In genomic region chr5:21646133-21646491, GRCm38 (mm10) we compare ENCODE assay signal across 8 mouse cellular contexts. TPM values are rescaled to one million over a fixed set of nuclear protein-coding genes. Genes with fewer than 3 reads are reported as not detected.
DNase-seq lines count a peak whose midpoint lies in the region; ATAC-seq and TF ChIP-seq lines count a peak whose summit lies in the region.

No protein-coding gene starts in this region.

- H3K4me2 ChIP-seq in heart, embryonic 16.5 days (ENCODE audit: low read depth, low read length) = peak overlapping the region; percentile 80
- H3K4me2 ChIP-seq in forebrain, postnatal 0 days (ENCODE audit: low read depth) = peak overlapping the region; percentile 70

- peak overlapping the region; percentile 94 for H3K9ac ChIP-seq in heart, embryonic 16.5 days (ENCODE audit: low read length)
- H3K9ac ChIP-seq in MEL (ENCODE audit: control insufficient read depth, low read depth, low read length, poor library complexity, severe bottlenecking) = peak overlapping the region; percentile 76
- peak overlapping the region; percentile 88 for H3K9ac ChIP-seq in forebrain, postnatal 0 days

- no peak for TF ChIP-seq CTCF in MEL (IDR thresholded peaks at IDR 0.05 in 2 of 3, conservative IDR thresholded peaks at IDR 0.05 in 1 of 3; ENCODE audit: control insufficient read depth in 1 of 3, insufficient read depth in 1 of 3, low read depth in 2 of 3, low read length in 3 of 3, poor library complexity in 1 of 3, severe bottlenecking in 1 of 3)
- no peak for TF ChIP-seq CTCF in forebrain, postnatal 0 days (IDR thresholded peaks at IDR 0.05; ENCODE audit: low read depth)

- peaks cover 24% of the 10 kb centered on the region for H3K36me3 ChIP-seq in heart, embryonic 16.5 days (ENCODE audit: control insufficient read depth, insufficient read depth)
- peaks cover 7 to 9% of the 10 kb centered on the region in 2 experiments for H3K36me3 ChIP-seq in MEL (ENCODE audit: control insufficient read depth in 1 of 2, insufficient read depth in 2 of 2, low read length in 2 of 2)
- H3K36me3 ChIP-seq in forebrain, postnatal 0 days (ENCODE audit: insufficient read depth) = peaks cover 28% of the 10 kb centered on the region
- H3K36me3 ChIP-seq in midbrain, embryonic 10.5 days = peaks cover 33% of the 10 kb centered on the region

- H3K4me1 ChIP-seq in heart, embryonic 16.5 days (ENCODE audit: control insufficient read depth, insufficient read depth, low read length) = peaks cover 15% of the 10 kb centered on the region
- peaks cover 3 to 13% of the 10 kb centered on the region in 2 experiments; a peak in 3 of 4 replicates for H3K4me1 ChIP-seq in MEL (ENCODE audit: control insufficient read depth in 1 of 2, insufficient read depth in 2 of 2, low read length in 2 of 2)
- H3K4me1 ChIP-seq in forebrain, postnatal 0 days (ENCODE audit: insufficient read depth) = peaks cover 7% of the 10 kb centered on the region
- peaks cover 23% of the 10 kb centered on the region for H3K4me1 ChIP-seq in midbrain, embryonic 10.5 days

- TF ChIP-seq RAD21 in MEL (IDR thresholded peaks at IDR 0.05; ENCODE audit: low read depth, low read length) = no peak

- TF ChIP-seq POLR2A in MEL (IDR thresholded peaks at IDR 0.05; ENCODE audit: control insufficient read depth in 1 of 2, insufficient read depth in 1 of 2, low read depth in 1 of 2, low read length in 2 of 2, poor library complexity in 1 of 2) = peak in 1 of 2 experiments; percentile 31; a peak in 3 of 4 replicates

- peak overlapping the region; percentile 91 for H3K4me3 ChIP-seq in heart, embryonic 16.5 days (ENCODE audit: low read length)
- peak overlapping the region; percentile 74 to 99 for H3K4me3 ChIP-seq in MEL (ENCODE audit: control insufficient read depth in 1 of 2, insufficient read depth in 1 of 2, low read depth in 2 of 2, low read length in 2 of 2)
- H3K4me3 ChIP-seq in forebrain, postnatal 0 days (ENCODE audit: low read depth, low read length) = peak overlapping the region; percentile 77
- peak overlapping the region; percentile 93 for H3K4me3 ChIP-seq in midbrain, embryonic 10.5 days

- no peak for TF ChIP-seq EP300 in MEL (IDR thresholded peaks at IDR 0.05; ENCODE audit: low read depth in 1 of 2, low read length in 2 of 2)

- no peaks in the 10 kb centered on the region for H3K9me3 ChIP-seq in heart, embryonic 16.5 days (replicated peaks; ENCODE audit: control insufficient read depth, low read length)
- H3K9me3 ChIP-seq in MEL (replicated peaks; ENCODE audit: insufficient read depth, low read length) = no peaks in the 10 kb centered on the region
- no peaks in the 10 kb centered on the region for H3K9me3 ChIP-seq in forebrain, postnatal 0 days (ENCODE audit: low read length)
- H3K9me3 ChIP-seq in midbrain, embryonic 10.5 days (replicated peaks) = no peaks in the 10 kb centered on the region

- peak overlapping the region; percentile 79 for H3K27ac ChIP-seq in heart, embryonic 16.5 days (ENCODE audit: low read length)
- H3K27ac ChIP-seq in MEL (ENCODE audit: control insufficient read depth, low read depth, low read length) = peak overlapping the region; percentile 47
- H3K27ac ChIP-seq in forebrain, postnatal 0 days (ENCODE audit: low read depth, low read length) = peak overlapping the region; percentile 88
- peak overlapping the region; percentile 94 for H3K27ac ChIP-seq in midbrain, embryonic 10.5 days (replicated peaks)

- 0 out of 2 replicates have a peak, but pooled peaks cover 2% of the 10 kb centered on the region for H3K27me3 ChIP-seq in heart, embryonic 16.5 days (ENCODE audit: control insufficient read depth, insufficient read depth, low read length)
- H3K27me3 ChIP-seq in MEL (ENCODE audit: control insufficient read depth in 1 of 2, insufficient read depth in 2 of 2, low read length in 2 of 2) = peaks cover 5 to 12% of the 10 kb centered on the region in 2 experiments
- H3K27me3 ChIP-seq in forebrain, postnatal 0 days (ENCODE audit: insufficient read depth, low read length) = no peaks in the 10 kb centered on the region
- H3K27me3 ChIP-seq in midbrain, embryonic 10.5 days (ENCODE audit: low read depth, poor library complexity, severe bottlenecking) = peaks cover 14% of the 10 kb centered on the region

- H3K79me2 ChIP-seq in MEL (ENCODE audit: control insufficient read depth, insufficient read depth, low read length, poor library complexity) = peaks cover 5% of the 10 kb centered on the region; the same call in 1 of the 2 replicates

- WGBS in heart, embryonic 16.5 days = under 1% methylated on average over 25 of the region's 25 CpGs
- WGBS in forebrain, postnatal 0 days = under 1% methylated on average over 25 of the region's 25 CpGs
- WGBS in midbrain, embryonic 10.5 days = under 1% methylated on average over 25 of the region's 25 CpGs

- peak; percentile 5 for ATAC-seq in heart, embryonic 16.5 days (replicated peaks; ENCODE audit: extremely low read depth, insufficient read depth, low FRiP score)
- ATAC-seq in forebrain, postnatal 0 days = peak; percentile 10; the same call in 1 of the 2 replicates
- no peak for ATAC-seq in monocyte, adult 5-6 weeks (replicated peaks; ENCODE audit: insufficient number of reproducible peaks, low FRiP score, low TSS enrichment, poor library complexity, severe bottlenecking)
- no peak for ATAC-seq in megakaryocyte progenitor cell, adult 5-6 weeks (replicated peaks; ENCODE audit: poor library complexity)

- DNase-seq in heart, adult 11 months = no peak
- no peak for DNase-seq in MEL (ENCODE audit: low read depth, low spot score)
- no peak for DNase-seq in forebrain, postnatal 0 days
- no peak for DNase-seq in midbrain, embryonic 10.5 days (ENCODE audit: low spot score)
- no peak for DNase-seq in right cerebral cortex, postnatal 25 days

TF ChIP-seq in MEL, 35 proteins besides CTCF, POLR2A, EP300 and RAD21:
- TF ChIP-seq ZKSCAN1 (IDR thresholded peaks at IDR 0.05; ENCODE audit: low read depth, low read length) = no peak
- TF ChIP-seq ZMIZ1 (IDR thresholded peaks at IDR 0.05; ENCODE audit: low read depth, low read length) = no peak; the same call in 1 of the 2 replicates
- no peak for TF ChIP-seq GABPA (IDR thresholded peaks at IDR 0.05; ENCODE audit: low read depth, low read length)
- TF ChIP-seq MEF2A (IDR thresholded peaks at IDR 0.05; ENCODE audit: extremely low read depth, insufficient replicate concordance, low read depth, low read length, poor library complexity, severe bottlenecking) = no peak
- TF ChIP-seq GATA1 (IDR thresholded peaks at IDR 0.05; ENCODE audit: low read depth, low read length) = no peak
- peak; percentile 8; the same call in 1 of the 2 replicates for TF ChIP-seq SIN3A (IDR thresholded peaks at IDR 0.05; ENCODE audit: low read length)
- no peak for TF ChIP-seq KAT2A (conservative IDR thresholded peaks at IDR 0.05; ENCODE audit: low read depth, low read length)
- no peak for TF ChIP-seq TCF12 (IDR thresholded peaks at IDR 0.05; ENCODE audit: low read depth, low read length)

RNA-seq across cellular contexts. Expression of gene Armc10, which starts 0.5 kb away (rescaled TPM):
- polyA plus RNA-seq in heart, embryonic 16.5 days (2015; fragmentation: Nextera tagmentation; extraction: Ambion mirVana) = 19.2 and 20.0 TPM in 2 replicates
- 57.5 and 60.4 TPM in 2 replicates for total RNA-seq in MEL (2012; rRNA removed)
- polyA plus RNA-seq in MEL (2012; ENCODE audit: insufficient read depth in 1 of 2, insufficient read length in 2 of 2, low read depth in 1 of 2, low replicate concordance in 2 of 2, missing spikeins in 1 of 2) = 100 to 1,000 TPM in 1 of 2 experiments, 10 to 100 TPM in 1; 52.2 to 152 TPM
- total RNA-seq in forebrain, postnatal 0 days (2014; rRNA removed) = 108 and 118 TPM in 2 replicates
- 48.8 and 51.0 TPM in 2 replicates for polyA plus RNA-seq in forebrain, postnatal 0 days (2015; fragmentation: Nextera tagmentation; extraction: Ambion mirVana)
- polyA plus RNA-seq in midbrain, embryonic 10.5 days (2016; fragmentation: Nextera tagmentation; extraction: Ambion mirVana) = 66.9 and 74.4 TPM in 2 replicates
- 35.7 to 50.1 TPM (median 38.8 TPM) in 3 replicates for total RNA-seq in monocyte, adult 5-6 weeks (2017)
- 51.9 and 52.8 TPM in 2 replicates for total RNA-seq in megakaryocyte progenitor cell, adult 5-6 weeks (2015)
- total RNA-seq in megakaryocyte progenitor cell, adult 5-6 weeks (2017) = 50.8 and 59.1 TPM in 2 replicates

RNA-seq across cellular contexts. Expression of gene Fbxl13, which starts 0.7 kb away (rescaled TPM):
- polyA plus RNA-seq in heart, embryonic 16.5 days (2015; fragmentation: Nextera tagmentation; extraction: Ambion mirVana) = 0.27 and 0.30 TPM in 2 replicates
- 0.13 and 0.23 TPM in 2 replicates for total RNA-seq in MEL (2012; rRNA removed)
- polyA plus RNA-seq in MEL (2012; ENCODE audit: insufficient read depth in 1 of 2, insufficient read length in 2 of 2, low read depth in 1 of 2, low replicate concordance in 2 of 2, missing spikeins in 1 of 2) = under 1 TPM in 1 of 2 experiments, not detected in 1; 0.13 TPM
- total RNA-seq in forebrain, postnatal 0 days (2014; rRNA removed) = 0.29 and 0.46 TPM in 2 replicates
- 0.43 and 0.46 TPM in 2 replicates for polyA plus RNA-seq in forebrain, postnatal 0 days (2015; fragmentation: Nextera tagmentation; extraction: Ambion mirVana)
- 0.15 and 0.48 TPM in 2 replicates for polyA plus RNA-seq in midbrain, embryonic 10.5 days (2016; fragmentation: Nextera tagmentation; extraction: Ambion mirVana)
- total RNA-seq in monocyte, adult 5-6 weeks (2017) = not detected in 3 replicates
- 0.12 and 0.44 TPM in 2 replicates for total RNA-seq in megakaryocyte progenitor cell, adult 5-6 weeks (2015)
- not detected in 2 replicates for total RNA-seq in megakaryocyte progenitor cell, adult 5-6 weeks (2017)

RNA-seq across cellular contexts. Expression of gene Napepld, which starts 55.1 kb away (rescaled TPM):
- 5.6 and 6.3 TPM in 2 replicates for polyA plus RNA-seq in heart, embryonic 16.5 days (2015; fragmentation: Nextera tagmentation; extraction: Ambion mirVana)
- total RNA-seq in MEL (2012; rRNA removed) = 1.5 and 1.9 TPM in 2 replicates
- polyA plus RNA-seq in MEL (2012; ENCODE audit: insufficient read depth in 1 of 2, insufficient read length in 2 of 2, low read depth in 1 of 2, low replicate concordance in 2 of 2, missing spikeins in 1 of 2) = 1 to 10 TPM in 1 of 2 experiments, not detected in 1; 3.0 TPM
- 2.7 and 3.7 TPM in 2 replicates for total RNA-seq in forebrain, postnatal 0 days (2014; rRNA removed)
- 1.1 TPM in 2 replicates for polyA plus RNA-seq in forebrain, postnatal 0 days (2015; fragmentation: Nextera tagmentation; extraction: Ambion mirVana)
- polyA plus RNA-seq in midbrain, embryonic 10.5 days (2016; fragmentation: Nextera tagmentation; extraction: Ambion mirVana) = 10.4 and 14.8 TPM in 2 replicates
- 0.21 to 0.95 TPM (median 0.87 TPM) in 3 replicates for total RNA-seq in monocyte, adult 5-6 weeks (2017)
- 5.3 and 6.9 TPM in 2 replicates for total RNA-seq in megakaryocyte progenitor cell, adult 5-6 weeks (2015)
- total RNA-seq in megakaryocyte progenitor cell, adult 5-6 weeks (2017) = 3.5 and 3.8 TPM in 2 replicates

Comparison
In these comparisons a context has a peak if more than half of its experiments do, and no peak if none do; other contexts are left out.
1. ATAC-seq: peak in heart, embryonic 16.5 days (single experiment) and forebrain, postnatal 0 days (single experiment); none in monocyte, adult 5-6 weeks (single experiment) and megakaryocyte progenitor cell, adult 5-6 weeks (single experiment).
2. Peak in every context shown above with its lines, with median percentiles within 50 percentile points of each other: H3K27ac ChIP-seq, H3K4me3 ChIP-seq and H3K9ac ChIP-seq.